Mouse (Mus musculus) frontal cortex, postnatal 10 days (tissue): Measurements from ENCODE around the gene Nfkbid.
A peak's percentile ranks its signal among the peaks of the same experiment; 100 is the strongest.

Experiments used
- DNase-seq, 2 experiments: peaks; one replicate each; pipeline ENCODE4 v3.0.0; 2022; ENCODE audit warnings: low spot score in 2 of 2, mixed read lengths in 1 of 2

The Nfkbid gene

DNA sequence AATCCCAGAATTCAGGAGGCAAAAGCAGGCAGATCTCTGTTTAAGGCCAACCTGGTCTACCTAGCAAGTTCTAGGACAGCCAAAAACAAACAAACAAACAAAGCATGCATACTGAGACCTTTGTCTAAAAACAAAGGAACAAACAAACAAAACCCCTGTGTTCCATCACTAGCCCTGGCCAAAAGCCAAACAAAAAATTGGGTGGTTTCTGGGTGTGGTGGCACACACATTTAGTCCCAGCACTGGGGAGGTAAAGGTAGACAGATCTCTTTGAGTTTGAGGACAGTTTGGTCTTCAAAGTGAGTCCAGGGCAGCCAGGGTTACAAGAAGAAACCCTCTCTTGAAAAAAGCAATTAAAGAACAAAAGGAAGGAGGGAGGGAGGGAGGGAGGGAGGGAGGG lies 7.8 kb downstream of the Nfkbid start:
- DNase-seq, result no peak

DNA sequence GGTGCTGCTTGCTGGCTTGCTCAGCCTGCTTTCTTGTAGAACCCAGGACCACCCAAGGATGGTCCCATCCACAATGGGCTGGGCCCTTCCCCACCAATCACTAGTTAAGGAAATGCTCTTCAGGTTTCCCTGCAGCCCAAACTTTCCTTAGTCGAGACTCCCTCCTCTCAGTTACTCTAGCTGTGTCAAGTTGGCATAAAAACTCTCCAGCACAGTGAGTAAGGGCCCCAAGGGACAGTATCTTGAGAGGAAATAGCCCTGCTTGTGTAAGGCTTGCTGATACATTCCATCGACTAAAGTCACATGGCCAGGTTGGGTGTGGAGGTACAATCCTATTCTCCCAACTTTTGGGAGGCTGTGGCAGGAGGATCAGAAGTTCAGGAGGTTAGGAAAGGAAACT lies 8.7 kb downstream of the Nfkbid start:
- DNase-seq, result no peak

DNA sequence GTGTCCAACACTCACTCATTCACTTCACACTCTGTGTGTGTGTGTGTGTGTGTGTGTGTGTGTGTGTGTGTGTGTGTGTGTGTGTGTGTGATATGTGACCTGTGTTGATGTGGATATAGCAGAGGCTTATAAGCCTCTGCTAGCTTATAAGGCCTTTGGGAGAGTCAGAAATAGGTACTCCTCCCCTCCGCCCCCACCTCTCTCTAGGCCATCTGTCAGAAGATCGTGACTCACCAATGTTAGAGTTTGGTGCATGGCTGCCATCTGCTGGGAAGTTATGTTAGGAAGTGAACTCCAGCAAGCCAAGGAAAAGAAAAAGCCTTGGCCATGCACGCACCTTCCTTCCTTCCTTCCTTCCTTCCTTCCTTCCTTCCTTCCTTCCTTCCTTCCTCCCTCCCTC lies 10.3 kb downstream of the Nfkbid start:
- DNase-seq, result peak; percentile 78

DNA sequence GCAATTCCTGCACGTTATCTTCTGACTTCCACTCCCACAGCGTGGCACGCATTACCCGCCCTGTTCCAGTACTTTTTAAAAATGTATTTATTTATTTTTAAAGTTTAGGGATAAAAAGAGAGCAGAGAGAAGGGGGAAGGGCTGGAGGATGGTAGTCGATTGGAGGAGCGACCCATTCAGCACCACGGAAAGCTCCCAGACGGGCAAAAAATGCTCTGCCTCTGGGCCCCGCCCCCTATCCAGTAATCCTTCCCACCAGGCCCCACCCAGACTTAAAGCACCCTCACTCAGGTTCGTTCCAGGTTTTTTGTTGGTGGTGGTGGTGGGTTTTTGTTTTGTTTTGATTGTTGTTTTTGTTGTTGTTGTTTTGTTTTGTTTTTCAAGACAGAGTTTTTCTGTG lies 12.7 kb downstream of the Nfkbid start:
- no peak for DNase-seq

DNA sequence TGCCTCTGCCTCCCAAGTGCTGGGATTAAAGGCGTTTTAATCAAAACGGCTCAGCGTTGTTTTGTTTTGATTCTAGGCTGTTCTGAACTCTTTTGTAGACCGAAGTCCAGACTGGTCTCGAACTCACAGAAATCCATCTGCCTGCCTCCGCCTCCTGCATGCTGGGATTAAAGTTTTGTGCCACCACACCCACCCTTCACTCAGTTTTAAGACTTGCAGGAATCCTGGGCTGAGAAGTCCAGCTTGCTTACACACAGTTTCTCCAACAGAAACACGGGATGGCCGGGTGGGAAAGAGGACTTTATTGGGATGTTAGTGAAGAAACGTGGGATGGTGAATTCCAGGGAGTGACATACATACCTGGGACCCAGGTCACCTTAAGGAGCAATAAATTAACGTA lies 13.2 kb downstream of the Nfkbid start:
- no peak for DNase-seq

DNA sequence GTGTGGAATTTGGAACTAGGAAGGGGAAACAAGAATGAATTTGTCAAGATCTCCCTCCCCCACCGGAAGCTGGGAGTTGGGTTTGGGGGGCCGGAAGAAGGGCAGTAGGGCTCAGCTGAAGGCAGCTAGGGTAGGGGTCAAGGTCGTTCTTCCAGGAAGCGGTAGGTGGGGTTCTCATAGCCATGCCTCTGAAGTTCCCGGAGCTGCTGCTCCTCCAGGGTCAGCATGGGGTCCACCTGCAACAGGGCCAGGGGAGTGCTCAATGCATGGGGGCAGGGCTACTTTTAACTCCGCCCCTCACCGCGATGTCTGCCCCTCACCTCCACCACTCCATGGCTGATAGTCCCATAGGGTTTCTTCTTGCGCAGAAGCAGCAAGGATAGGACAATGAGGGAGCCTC lies 13.6 kb downstream of the Nfkbid start:
- DNase-seq, result no peak

DNA sequence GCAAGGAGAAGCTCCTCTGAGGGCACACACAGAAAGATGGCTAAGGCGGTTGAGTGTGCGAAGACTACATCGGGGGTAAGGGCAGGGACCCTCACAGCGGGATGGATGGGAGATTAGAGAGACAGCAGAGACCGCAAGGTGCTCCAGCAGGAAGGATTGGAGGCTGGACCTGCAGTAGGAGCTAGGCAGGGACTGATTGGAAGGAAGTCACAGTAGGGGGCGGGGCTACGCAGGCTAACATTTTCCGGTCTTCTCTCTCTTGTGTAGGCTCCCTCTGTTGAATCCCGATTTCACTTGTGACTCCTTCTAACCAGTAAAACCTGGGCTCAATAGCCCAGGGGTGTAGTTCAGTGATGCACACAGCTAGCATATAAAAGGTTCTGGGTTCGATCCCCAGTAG lies 15.3 kb downstream of the Nfkbid start:
- DNase-seq, result no peak

DNA sequence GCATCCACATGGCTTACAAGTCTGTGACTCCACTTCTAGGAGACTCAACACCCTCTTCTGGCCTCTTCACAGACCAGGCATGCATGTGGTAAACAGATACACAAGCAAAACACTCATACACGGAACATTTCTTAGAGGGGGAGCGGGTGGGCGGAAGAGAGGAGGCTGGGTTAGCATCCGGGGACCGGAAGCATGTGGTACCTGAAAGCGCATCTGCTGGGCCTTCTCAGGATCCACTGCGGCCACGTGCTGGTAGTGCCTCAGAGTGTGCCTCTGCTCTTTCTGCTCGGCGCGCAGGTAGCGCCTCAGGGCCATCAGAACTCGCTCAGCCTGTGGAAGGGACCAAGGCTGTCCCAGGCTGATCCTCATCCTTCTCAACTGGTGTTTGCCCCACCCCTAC lies 18.2 kb downstream of the Nfkbid start:
- DNase-seq, result no peak

DNA sequence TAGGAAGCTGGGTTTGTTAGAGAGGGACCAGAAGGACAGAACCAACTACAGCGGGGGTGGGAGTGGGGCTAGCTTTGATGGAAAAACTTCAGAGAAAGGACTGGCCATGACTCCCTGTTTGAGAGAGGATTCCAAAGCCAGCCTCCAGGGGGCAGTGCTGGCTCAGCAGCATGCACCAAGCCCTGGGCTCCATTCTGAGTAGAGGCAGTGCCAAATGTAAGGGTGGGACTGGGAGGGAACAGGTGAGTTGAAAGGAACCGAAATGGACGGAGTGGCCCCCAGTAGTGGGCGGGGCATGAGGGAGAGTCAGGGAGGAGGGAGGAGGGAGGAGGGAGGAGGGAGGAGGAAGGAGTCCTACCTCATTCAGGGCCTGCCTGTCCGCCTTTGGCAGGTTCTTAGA lies 19.2 kb downstream of the Nfkbid start:
- peak in 1 of 2 experiments; percentile 61 for DNase-seq

DNA sequence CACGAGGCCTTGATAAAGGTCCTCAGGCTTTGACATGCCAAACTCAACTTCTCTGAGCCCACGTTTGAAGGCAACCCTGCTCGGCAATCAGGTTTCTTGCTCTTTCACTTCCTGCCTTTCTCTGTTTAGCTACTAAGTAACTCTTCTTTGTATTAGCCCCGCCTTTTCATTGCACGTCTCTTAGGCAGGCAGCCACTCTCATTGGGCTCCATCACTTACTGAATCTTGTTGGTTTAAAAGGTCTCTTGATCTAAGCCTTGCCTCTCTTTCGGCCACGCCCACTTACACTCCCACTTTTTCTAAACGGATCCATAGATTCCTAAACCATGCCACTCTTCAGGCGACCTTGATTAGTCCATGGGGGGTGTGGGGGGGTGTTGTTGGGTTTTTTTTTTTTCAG lies 22.2 kb downstream of the Nfkbid start:
- no peak for DNase-seq

DNA sequence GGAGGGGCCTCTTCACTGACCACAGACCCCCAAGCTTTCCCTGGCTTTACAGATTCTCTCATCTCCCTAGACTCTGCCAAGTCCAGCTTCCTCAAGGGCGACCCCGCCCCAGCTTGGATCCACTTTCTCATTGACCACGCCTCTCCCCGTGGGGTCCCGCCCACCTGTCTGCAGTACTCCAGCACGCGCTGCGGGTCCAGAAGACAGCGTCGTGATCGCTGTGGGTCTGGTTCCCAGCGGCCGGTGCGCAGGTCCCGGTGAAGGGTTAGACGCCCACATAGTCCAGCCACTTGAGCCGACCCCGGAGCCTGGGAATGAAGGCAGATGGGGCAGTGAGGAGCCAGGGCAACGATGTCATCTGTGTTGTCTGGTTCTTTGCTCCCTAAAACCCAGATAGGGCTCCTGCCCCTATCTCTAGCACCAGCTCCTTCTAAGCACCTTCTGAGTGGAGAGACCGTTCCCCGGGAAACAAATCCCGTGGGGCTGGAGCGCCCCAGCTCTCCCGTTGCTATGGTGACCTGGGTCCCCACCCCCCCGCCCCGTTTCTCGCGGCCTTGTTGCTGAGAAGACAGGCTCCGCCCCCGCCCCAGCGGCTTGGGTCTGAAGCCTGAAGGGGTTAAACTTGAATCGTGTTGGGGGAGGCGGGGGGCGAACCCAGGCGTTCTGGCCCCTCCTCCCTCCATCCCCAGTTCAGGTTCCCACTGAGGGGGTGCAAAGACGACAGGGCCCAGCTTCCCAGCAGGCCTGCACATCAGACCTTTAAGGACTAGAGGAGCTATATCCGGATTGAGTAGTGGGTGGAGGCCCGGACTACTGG lies 22.8 kb downstream of the Nfkbid start:
- DNase-seq, result peak; percentile 77 to 83

DNA sequence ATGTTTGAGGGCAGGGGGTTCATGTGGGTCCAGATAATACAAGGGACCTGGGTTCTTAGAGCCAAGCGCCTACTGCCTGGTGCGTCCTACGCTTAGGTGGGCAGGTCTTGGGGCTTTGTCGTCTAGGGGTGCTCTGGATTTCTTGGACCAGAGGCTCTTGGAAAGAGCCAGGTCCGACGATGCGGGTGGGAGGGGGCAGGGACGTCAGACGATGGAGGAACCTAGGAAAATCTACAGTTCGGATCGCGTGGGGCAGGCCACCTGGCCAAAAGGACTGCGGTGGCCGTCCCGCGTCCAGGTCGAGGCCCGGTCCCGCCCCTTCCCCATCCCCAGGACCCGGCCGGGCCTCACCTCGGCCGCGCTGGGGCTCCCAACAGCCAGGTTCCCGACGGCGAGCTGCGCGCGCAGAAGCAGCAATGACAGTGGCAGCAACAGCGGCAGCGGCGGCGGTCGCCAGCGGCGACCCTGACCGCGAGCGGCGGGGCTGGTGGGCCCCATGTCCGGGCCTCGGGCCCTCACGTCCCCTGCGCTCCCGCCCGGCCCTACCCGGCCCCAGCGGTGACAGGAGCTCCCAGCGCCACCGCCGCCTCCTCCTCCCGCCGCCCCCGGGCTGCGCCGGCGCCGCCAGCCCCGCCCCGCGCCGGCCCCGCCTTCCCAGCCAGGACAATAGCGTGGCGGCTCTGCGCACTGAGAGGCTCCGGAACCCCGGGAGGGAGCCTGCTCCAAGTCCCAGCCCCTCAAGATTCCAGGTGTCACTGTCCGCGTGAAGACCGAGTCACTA lies 23.6 kb downstream of the Nfkbid start, which contains the start of gene Aplp1:
TSS of gene Aplp1 (minus strand) at position 565 of the 781 bp plus-strand sequence.
- DNase-seq, result peak in 1 of 2 experiments; percentile 82

DNA sequence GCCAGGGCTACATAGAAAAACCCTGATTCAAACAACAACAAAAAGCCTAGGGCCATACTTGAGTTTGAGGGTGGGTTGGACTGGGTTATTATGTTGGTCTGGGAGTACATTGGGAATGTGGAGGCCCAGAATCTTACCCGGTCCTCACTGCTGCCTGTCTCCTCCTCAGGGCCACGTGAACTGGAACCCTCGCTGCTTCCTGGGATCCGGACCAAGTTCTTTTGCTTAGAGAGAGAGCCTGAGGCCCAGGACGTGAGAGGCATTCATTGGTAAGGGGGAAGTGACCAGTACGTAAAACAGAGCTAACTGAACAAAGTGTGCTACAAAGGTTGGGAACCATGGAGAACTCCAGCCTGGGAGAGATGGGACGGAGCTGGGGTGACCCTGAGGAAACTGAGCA lies 28.7 kb downstream of the Nfkbid start:
- DNase-seq, result no peak

DNA sequence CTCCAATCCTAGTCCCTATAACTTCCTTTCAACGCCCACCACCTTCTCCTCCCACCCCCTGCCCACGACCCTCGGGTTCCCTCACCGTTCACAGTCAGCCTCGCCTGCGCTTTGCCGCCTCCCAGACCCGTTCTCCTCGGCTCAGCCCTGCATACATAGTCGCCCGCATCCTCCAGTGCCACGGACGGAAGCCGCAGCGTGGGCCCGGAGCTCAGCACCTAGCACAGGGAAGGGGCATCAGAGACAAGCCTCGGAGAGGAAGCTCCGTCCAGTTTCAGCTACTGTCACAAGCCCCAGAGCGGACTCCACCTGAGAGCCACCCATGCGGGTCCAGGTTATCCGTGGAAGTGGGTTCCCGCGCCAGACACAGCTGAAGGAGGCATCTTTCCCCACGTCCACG lies 31.8 kb downstream of the Nfkbid start:
- DNase-seq, result no peak

DNA sequence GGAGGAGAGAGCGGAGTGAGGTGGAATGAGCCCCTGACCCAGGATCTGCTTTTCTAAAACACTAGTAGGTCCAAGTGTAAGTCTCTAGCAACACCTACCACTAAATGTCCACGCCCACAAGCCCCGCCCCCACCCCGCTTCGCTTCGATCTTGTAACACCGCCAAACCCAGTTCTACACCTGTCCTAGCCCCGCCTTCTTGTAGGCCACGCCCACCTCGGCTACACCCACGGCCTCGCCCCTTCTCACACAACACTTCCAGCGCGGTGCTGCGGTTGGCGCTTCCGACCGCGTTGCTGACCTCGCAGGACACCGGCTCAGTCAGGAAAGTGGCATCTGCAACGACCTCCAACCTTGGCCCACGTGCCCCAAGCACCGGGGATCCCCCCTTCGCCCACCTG lies 32.2 kb downstream of the Nfkbid start:
- DNase-seq, result no peak

DNA sequence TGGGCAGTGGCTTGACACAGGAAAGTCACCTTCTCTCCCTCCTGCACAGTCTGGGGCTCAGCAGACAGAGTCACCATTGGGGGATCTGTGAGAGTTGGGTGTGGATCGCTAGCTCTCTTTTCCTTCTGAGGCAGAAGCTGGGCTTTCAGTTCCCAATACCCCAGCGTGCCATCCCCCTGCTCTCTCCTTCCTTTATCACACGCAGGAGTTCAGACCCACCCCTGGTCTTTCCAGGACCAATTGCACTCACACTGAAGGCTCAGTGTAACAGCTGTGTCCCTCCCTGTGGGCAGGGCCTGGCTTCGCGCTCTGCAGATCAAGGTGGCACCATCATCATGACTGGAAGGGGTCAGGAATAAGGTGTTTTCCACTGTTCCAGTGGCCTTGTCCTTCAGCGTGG lies 32.7 kb downstream of the Nfkbid start:
- DNase-seq, result no peak

DNA sequence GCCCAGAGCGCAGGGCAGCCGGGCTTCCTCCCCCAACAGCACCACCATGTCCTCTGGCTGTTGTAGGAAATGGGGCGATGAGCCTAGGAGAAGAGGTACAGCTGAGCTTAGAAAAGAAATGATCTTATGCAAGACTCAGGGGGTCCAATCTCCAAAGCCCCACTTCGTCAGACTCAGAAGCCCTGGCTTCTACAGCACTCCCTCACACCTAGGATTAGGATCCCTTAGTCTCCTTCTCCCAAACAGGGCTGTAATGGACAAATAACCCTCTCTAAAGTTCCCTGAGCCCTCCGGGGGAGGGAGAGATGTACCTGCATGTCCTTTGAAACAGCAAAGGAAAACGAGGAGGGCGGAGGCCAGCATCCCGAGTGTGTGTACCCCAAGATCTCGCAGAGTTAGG lies 35.0 kb downstream of the Nfkbid start:
- no peak for DNase-seq

DNA sequence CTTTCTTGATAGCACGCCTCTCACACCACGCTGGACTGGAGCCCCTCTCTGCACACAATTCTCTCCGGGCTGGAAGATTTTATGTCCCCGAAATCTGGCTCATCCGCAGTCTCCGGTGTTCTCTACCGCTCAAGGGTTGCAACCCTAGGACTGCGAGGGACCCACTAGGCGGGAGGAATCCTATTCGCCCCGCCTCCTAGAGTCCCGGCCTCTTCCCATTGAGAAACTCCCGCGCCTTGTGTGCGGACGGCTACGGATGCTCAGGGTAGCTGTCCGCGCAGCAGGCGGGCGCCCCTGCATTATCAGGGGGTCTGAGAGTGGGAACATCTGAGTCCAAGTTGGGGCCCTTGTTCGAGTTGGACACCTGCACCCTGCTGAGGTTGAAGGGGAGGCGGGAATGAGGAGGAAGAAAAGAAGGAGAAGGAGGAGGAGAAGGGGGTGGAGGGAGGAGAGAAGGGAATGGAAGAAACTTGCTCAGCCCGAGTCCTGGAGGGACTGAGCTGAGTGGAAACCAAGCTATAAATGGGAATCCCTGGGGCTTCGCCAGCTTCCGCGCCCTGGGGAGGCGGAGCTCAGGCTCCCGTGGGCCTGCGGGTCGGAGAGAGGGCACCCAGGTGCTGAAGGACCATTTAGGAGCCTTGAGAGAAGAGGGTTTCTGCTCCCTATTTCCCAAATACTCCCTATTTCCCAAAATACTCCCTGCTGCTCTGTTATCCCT lies 35.5 kb downstream of the Nfkbid start:
- DNase-seq, result no peak

DNA sequence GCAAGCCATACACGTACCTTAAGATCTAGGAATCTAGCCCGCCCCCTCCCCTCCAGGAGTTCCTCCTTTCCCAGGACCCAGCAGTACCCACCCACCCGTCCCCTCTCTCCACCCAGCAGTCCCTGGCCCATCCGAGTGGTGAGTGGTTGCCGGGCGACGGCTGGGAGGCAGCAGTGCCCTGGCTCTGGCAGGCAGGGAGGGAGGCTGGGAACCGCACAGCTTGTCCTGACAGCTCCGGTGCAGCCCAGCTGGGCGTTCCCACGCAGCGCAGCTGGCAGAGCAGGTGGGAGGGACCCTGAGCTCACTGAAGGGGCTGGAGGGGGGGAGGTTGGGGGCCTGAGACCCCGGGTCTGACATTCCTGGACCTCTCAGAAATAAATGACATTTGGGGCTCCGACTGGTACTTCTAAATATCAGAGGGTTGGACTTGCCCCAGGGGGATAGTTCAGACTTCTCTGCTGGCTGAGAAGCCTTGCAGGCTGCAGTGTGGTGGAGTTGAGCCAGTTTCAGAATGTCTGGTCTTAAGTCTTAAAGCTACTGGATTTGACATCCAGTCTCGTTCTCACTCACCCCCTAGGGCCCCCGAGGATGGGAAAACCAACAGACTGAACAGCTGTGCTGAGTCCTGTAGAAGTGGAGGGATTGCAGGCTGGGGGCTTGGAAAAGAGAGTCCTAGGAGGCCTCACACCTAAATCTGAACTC lies 36.2 kb downstream of the Nfkbid start, which contains the start of the genes Kirrel2 and Nphs1:
TSS of gene Kirrel2 (minus strand) at position 62 of the 702 bp plus-strand sequence.
TSS of gene Nphs1 (plus strand) at position 687 of the 702 bp plus-strand sequence.
- peak; percentile 56 to 65 for DNase-seq

DNA sequence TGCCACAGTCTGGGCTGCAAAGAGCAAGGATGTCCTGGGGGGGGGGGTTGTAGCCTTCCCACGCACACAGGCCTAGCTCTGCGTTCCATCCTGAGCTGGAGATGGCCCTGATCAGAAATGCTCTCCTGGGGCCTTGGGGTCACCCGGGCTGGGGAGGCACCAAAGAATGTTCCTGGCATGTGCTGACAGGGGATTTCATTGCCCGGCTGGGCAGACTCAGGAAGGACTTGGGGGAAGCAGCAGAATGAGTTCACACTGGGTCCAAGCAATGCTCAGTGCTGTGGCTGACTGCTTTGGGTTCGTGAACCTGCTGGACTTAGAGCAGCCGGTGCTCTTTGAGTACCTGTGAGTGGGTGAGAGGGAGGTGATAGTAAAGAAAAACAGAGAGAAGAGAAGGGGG lies 38.0 kb downstream of the Nfkbid start:
- no peak for DNase-seq

DNA sequence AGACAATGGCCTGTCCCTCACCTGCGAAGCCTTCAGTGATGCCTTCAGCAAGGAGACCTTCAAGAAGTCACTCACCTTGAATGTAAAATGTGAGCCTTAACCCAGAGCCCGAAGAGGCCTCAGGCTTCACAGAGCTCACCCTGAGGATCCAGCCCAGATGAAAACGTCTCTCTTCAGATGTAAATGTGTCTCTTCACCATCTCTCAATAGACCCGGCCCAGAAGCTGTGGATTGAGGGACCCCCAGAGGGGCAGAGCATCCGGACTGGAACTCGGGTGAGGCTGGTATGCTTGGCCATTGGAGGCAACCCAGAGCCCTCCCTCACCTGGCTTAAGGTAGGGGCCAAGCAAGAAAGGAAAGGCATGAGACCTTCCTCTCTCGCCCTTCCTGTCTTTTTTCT lies 42.0 kb downstream of the Nfkbid start:
- no peak for DNase-seq

DNA sequence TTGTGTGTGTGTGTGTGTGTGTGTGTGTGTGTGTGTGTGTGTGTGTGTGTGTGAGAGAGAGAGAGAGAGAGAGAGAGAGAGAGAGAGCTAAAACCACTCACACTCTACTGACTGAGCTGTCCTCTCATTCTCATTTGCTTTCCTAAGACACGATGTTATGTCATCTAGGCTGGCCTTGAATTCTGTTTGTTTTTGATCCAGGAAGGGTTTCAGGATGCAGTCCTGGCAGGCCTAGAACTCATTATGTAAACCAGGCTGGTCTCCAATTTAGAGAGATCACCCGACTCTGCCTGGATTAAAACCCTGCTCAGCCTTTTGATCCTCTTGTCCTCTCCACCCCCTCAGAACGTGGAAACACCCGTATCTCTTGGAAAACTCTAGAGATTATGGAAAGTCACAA lies 42.5 kb downstream of the Nfkbid start:
- no peak for DNase-seq
